ENCODE assay signal across 22 mouse cellular contexts in genomic region chr4:59156897-59157592, GRCm38 (mm10). TPM values are rescaled to one million over a fixed set of nuclear protein-coding genes. Genes with fewer than 3 reads are reported as not detected.
DNase-seq lines count a peak whose midpoint lies in the region; ATAC-seq lines count a peak whose summit lies in the region.
"Had no signal": no experiment of that assay in that cellular context is flagged by ENCODE, and none has a peak within 500 bp of the region (broad histone marks: within the 10 kb centered on the region; RNA-seq: fewer than 3 reads in every experiment).

No protein-coding gene starts in this region.

- H3K27ac ChIP-seq in liver, embryonic 13.5 days: peak overlapping the region; percentile 70
- no peak overlapping the region for H3K27ac ChIP-seq in limb, embryonic 10.5 days
- no peak overlapping the region for H3K27ac ChIP-seq in midbrain, embryonic 16.5 days (ENCODE audit: low read length)
- H3K27ac ChIP-seq: embryonic facial prominence, embryonic 10.5 days; heart, embryonic 15.5 days; hindbrain, embryonic 14.5 days; limb, embryonic 13.5 days; midbrain, embryonic 12.5 days; neural tube, embryonic 12.5 days had no signal

- H3K9ac ChIP-seq in liver, embryonic 13.5 days: no peak overlapping the region
- H3K9ac ChIP-seq in midbrain, embryonic 16.5 days (ENCODE audit: low read depth, low read length): no peak overlapping the region
- H3K9ac ChIP-seq: heart, embryonic 15.5 days; hindbrain, embryonic 14.5 days; limb, embryonic 13.5 days; midbrain, embryonic 12.5 days; neural tube, embryonic 12.5 days had no signal

- peak; percentile 18 to 36 for DNase-seq in lung, adult 18-20 months
- DNase-seq in lung, postnatal 14 days: no peak
- peak; percentile 37 for DNase-seq in T-cell, adult 2 months (ENCODE audit: low spot score)
- no peak for DNase-seq in liver, embryonic 13.5 days
- no peak for DNase-seq in limb, embryonic 10.5 days (ENCODE audit: low spot score)
- no peak for DNase-seq in natural killer cell, adult 2 months (ENCODE audit: low spot score in 2 of 2)
- DNase-seq: adrenal gland, adult 2 months; B cell, adult 2 months; cerebellum, adult 9-10 months; kidney, adult 8-10 months; thymus, postnatal 25 days had no signal

- ATAC-seq in liver, embryonic 13.5 days (ENCODE audit: low read depth): peak; percentile 83
- peak; percentile 92 for ATAC-seq in megakaryocyte-erythroid progenitor cell, adult 5-6 weeks (replicated peaks; ENCODE audit: low FRiP score, low TSS enrichment, poor library complexity, severe bottlenecking)
- no peak for ATAC-seq in midbrain, embryonic 16.5 days
- ATAC-seq: Patski had no signal

- H3K4me3 ChIP-seq in liver, embryonic 13.5 days (replicated peaks): no peak overlapping the region
- no peak overlapping the region for H3K4me3 ChIP-seq in limb, embryonic 10.5 days
- no peak overlapping the region for H3K4me3 ChIP-seq in midbrain, embryonic 16.5 days (ENCODE audit: low read depth, low read length)
- H3K4me3 ChIP-seq: embryonic facial prominence, embryonic 10.5 days; heart, embryonic 15.5 days; limb, embryonic 13.5 days; midbrain, embryonic 12.5 days; neural tube, embryonic 12.5 days had no signal

- H3K4me2 ChIP-seq in liver, embryonic 13.5 days: peak overlapping the region; percentile 26
- H3K4me2 ChIP-seq in midbrain, embryonic 16.5 days (ENCODE audit: low read length): no peak overlapping the region
- H3K4me2 ChIP-seq: heart, embryonic 15.5 days; hindbrain, embryonic 14.5 days; limb, embryonic 13.5 days; midbrain, embryonic 12.5 days; neural tube, embryonic 12.5 days had no signal

- H3K36me3 ChIP-seq in liver, embryonic 13.5 days: no peaks in the 10 kb centered on the region
- H3K36me3 ChIP-seq in limb, embryonic 10.5 days: no peaks in the 10 kb centered on the region
- H3K36me3 ChIP-seq in midbrain, embryonic 16.5 days (ENCODE audit: control insufficient read depth, insufficient read depth, low read length): no peaks in the 10 kb centered on the region
- H3K36me3 ChIP-seq: embryonic facial prominence, embryonic 10.5 days; heart, embryonic 15.5 days; limb, embryonic 13.5 days; midbrain, embryonic 12.5 days; neural tube, embryonic 12.5 days had no signal

- H3K9me3 ChIP-seq in liver, embryonic 13.5 days (replicated peaks): no peaks in the 10 kb centered on the region
- no peaks in the 10 kb centered on the region for H3K9me3 ChIP-seq in limb, embryonic 10.5 days (replicated peaks)
- H3K9me3 ChIP-seq in midbrain, embryonic 16.5 days (replicated peaks; ENCODE audit: control insufficient read depth, low read length, poor library complexity, severe bottlenecking): no peaks in the 10 kb centered on the region
- H3K9me3 ChIP-seq: embryonic facial prominence, embryonic 10.5 days; heart, embryonic 15.5 days; limb, embryonic 13.5 days; midbrain, embryonic 12.5 days; neural tube, embryonic 12.5 days had no signal

- H3K4me1 ChIP-seq in liver, embryonic 13.5 days (replicated peaks): peaks cover 54% of the 10 kb centered on the region
- H3K4me1 ChIP-seq in limb, embryonic 10.5 days: no peaks in the 10 kb centered on the region
- no peaks in the 10 kb centered on the region for H3K4me1 ChIP-seq in midbrain, embryonic 16.5 days (ENCODE audit: control insufficient read depth, insufficient read depth, low read length)
- H3K4me1 ChIP-seq: midbrain, embryonic 12.5 days; neural tube, embryonic 12.5 days had no signal

- 10% methylated on average over 7 of the region's 7 CpGs for WGBS in liver, embryonic 13.5 days (ENCODE audit: insufficient replicate concordance)
- 73% methylated on average over 7 of the region's 7 CpGs for WGBS in limb, embryonic 10.5 days
- WGBS in midbrain, embryonic 16.5 days: 79% methylated on average over 7 of the region's 7 CpGs

- no peaks in the 10 kb centered on the region for H3K27me3 ChIP-seq in liver, embryonic 13.5 days
- H3K27me3 ChIP-seq in limb, embryonic 10.5 days (ENCODE audit: low read depth, poor library complexity, severe bottlenecking): no peaks in the 10 kb centered on the region
- H3K27me3 ChIP-seq in midbrain, embryonic 16.5 days (ENCODE audit: control insufficient read depth, insufficient read depth, low read depth, low read length): no peaks in the 10 kb centered on the region
- H3K27me3 ChIP-seq: heart, embryonic 15.5 days; limb, embryonic 13.5 days; midbrain, embryonic 12.5 days; neural tube, embryonic 12.5 days; Patski had no signal

RNA-seq across cellular contexts. Expression of gene AI481877, which starts 18.3 kb away (rescaled TPM):
- polyA plus RNA-seq in liver, embryonic 13.5 days (2015; fragmentation: Nextera tagmentation; extraction: Ambion mirVana): not detected in 2 replicates
- not detected in 2 replicates for total RNA-seq in megakaryocyte-erythroid progenitor cell, adult 5-6 weeks (2014; fragmentation: Nextera tagmentation)
- total RNA-seq in megakaryocyte-erythroid progenitor cell, adult 5-6 weeks (2017): not detected in 2 replicates
- polyA plus RNA-seq in limb, embryonic 10.5 days (2016; fragmentation: Nextera tagmentation; extraction: Ambion mirVana): not detected in 2 replicates
- polyA plus RNA-seq in midbrain, embryonic 16.5 days (2015; fragmentation: Nextera tagmentation; extraction: Ambion mirVana): 0.04 TPM in 1 of 2 replicates, not detected in the other
- total RNA-seq: adrenal gland, adult 2 months; left cerebral cortex, adult 18-20 months had no signal
- polyA plus RNA-seq: adrenal gland, adult 2 months; embryonic facial prominence, embryonic 10.5 days; gonadal fat pad, adult 2 months; heart, embryonic 15.5 days; hindbrain, embryonic 14.5 days; limb, embryonic 13.5 days; midbrain, embryonic 12.5 days; neural tube, embryonic 12.5 days had no signal

RNA-seq across cellular contexts. Expression of gene Ugcg, which starts 32.0 kb away (rescaled TPM):
- 9.2 and 10.5 TPM in 2 replicates for polyA plus RNA-seq in liver, embryonic 13.5 days (2015; fragmentation: Nextera tagmentation; extraction: Ambion mirVana)
- total RNA-seq in megakaryocyte-erythroid progenitor cell, adult 5-6 weeks (2014; fragmentation: Nextera tagmentation): 223 and 236 TPM in 2 replicates
- total RNA-seq in megakaryocyte-erythroid progenitor cell, adult 5-6 weeks (2017): 225 and 282 TPM in 2 replicates
- 8.7 and 9.2 TPM in 2 replicates for polyA plus RNA-seq in limb, embryonic 10.5 days (2016; fragmentation: Nextera tagmentation; extraction: Ambion mirVana)
- 18.1 and 22.2 TPM in 2 replicates for polyA plus RNA-seq in midbrain, embryonic 16.5 days (2015; fragmentation: Nextera tagmentation; extraction: Ambion mirVana)

Comparison
In these comparisons a context has a peak if more than half of its experiments do, and no peak if none do; other contexts are left out.
1. DNase-seq: peak in lung, adult 18-20 months (2 of 2) and T-cell, adult 2 months (single experiment); none in lung, postnatal 14 days (single experiment), liver, embryonic 13.5 days (single experiment), limb, embryonic 10.5 days (single experiment) and natural killer cell, adult 2 months (0 of 2).